Mouse (Mus musculus) CH12F3 (cell line): Measurements from ENCODE around the gene Cpeb4.
"Not testable (repeated sequence)": the region's sequence is repeated elsewhere in the genome, so short reads cannot be mapped to it uniquely, and the experiment has no call there.

Experiments
- in situ Hi-C: fragments of 300-500 bp; cut with MboI; formaldehyde crosslinking; loops from 2 replicates; pipeline ENCODE4 v1.14.3; 2020; ENCODE audit warnings: low sequenced_read_pairs

Cpeb4 gene

GRCm38 (mm10) chr11:31965256-31966134, 93.5 kb downstream of the Cpeb4 start, which contains the start of gene 4930524B15Rik:
Gene 4930524B15Rik, plus strand, starts transcription at chr11:31965592.
- in situ Hi-C loops, result loop anchor here (25.0 kb wide), 1 partner anchor 703 kb away; no protein-coding TSS in a partner anchor

- in situ Hi-C loops, result loop anchor here (25.0 kb wide), 1 partner anchor 712 kb away; no protein-coding TSS in a partner anchor
These were observed 102.1 kb downstream of the Cpeb4 start for GRCm38 (mm10) chr11:31974132-31974531.

- in situ Hi-C loops, result loop anchor here (25.0 kb wide), 1 partner anchor 713 kb away; no protein-coding TSS in a partner anchor
These were observed 102.8 kb downstream of the Cpeb4 start for GRCm38 (mm10) chr11:31974826-31975225.

- in situ Hi-C loops, result no loop called here
These were observed 103.7 kb downstream of the Cpeb4 start for GRCm38 (mm10) chr11:31975678-31976077.

- in situ Hi-C loops, result no loop called here
These were observed 104.1 kb downstream of the Cpeb4 start for GRCm38 (mm10) chr11:31976137-31976536.

GRCm38 (mm10) chr11:31980089-31980488, 108.1 kb downstream of the Cpeb4 start:
- in situ Hi-C loops, result not testable (repeated sequence)

- in situ Hi-C loops, result no loop called here
These were observed 109.8 kb downstream of the Cpeb4 start for GRCm38 (mm10) chr11:31981830-31982229.

- in situ Hi-C loops, result not testable (repeated sequence)
These were observed 110.4 kb downstream of the Cpeb4 start for GRCm38 (mm10) chr11:31982247-31982943.

- in situ Hi-C loops, result no loop called here
These were observed 111.2 kb downstream of the Cpeb4 start for GRCm38 (mm10) chr11:31983249-31983648.

- in situ Hi-C loops, result no loop called here
These were observed 112.8 kb downstream of the Cpeb4 start for GRCm38 (mm10) chr11:31984786-31985185.
